Mouse (Mus musculus): ENCODE data around the gene 4931414P19Rik.

The 4931414P19Rik gene

GRCm38 (mm10) chr14:54544703-54545102 is 61.1 kb downstream of the 4931414P19Rik start:
- no peak for DNase-seq (ENCODE audit: low spot score)

GRCm38 (mm10) chr14:54540771-54541170 is 65.0 kb downstream of the 4931414P19Rik start:
- DNase-seq (ENCODE audit: low spot score), result no peak

GRCm38 (mm10) chr14:54538580-54538979 is 67.2 kb downstream of the 4931414P19Rik start:
- no peak for DNase-seq (ENCODE audit: low spot score)
